Mouse (Mus musculus): Measurements from ENCODE around the gene Olfr374. TPM values are rescaled to one million over a fixed set of nuclear protein-coding genes. Genes with fewer than 3 reads are reported as not detected.
A peak's percentile ranks its signal among the peaks of the same experiment; 100 is the strongest.

Olfr374 gene
- polyA plus RNA-seq, 1 experiment from 2014 or later = not detected

DNA sequence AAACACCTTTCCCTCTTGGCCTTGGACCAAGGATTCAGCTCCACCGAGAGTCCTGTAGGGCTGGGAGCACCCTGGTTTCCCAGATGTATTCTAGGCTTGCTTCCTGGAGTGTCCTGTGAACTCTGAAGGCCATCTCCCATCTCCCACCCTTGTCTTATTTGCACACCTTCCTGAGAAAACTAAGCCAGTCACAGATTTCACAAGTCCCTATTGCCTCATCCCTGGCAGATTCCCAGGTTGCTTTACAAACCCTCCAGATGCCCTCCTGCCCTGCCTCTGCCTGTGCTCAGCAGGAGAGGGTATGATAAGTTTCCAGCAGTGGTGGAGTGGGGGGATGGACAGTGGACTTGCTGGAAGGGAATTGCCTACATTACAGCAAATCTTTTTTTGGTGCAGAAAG lies 39.2 kb downstream of the Olfr374 start:
- Histone ChIP-seq H3K4me1 (ENCODE audit: insufficient read depth, low read length) (0 out of 2 replicates have a peak, but pooled peaks cover 5% of the 10 kb centered on the region), H3K36me3 (ENCODE audit: insufficient read depth, low read length) (peaks cover 93% of the 10 kb centered on the region), H3K27ac (ENCODE audit: low read length) (no peak overlapping the region), H3K27me3 (ENCODE audit: insufficient read depth, low read length) (no peaks in the 10 kb centered on the region), H3K4me2 (replicated peaks; ENCODE audit: low read depth, low read length) (no peak overlapping the region), H3K9me3 (ENCODE audit: low read length) (no peaks in the 10 kb centered on the region), H3K4me3 (ENCODE audit: low read length) (no peak overlapping the region), H3K9ac (replicated peaks; ENCODE audit: low read length) (no peak overlapping the region)
- no peak for ATAC-seq (ENCODE audit: low FRiP score, low TSS enrichment)
- WGBS = 87% methylated on average over 1 of the region's 1 CpGs

DNA sequence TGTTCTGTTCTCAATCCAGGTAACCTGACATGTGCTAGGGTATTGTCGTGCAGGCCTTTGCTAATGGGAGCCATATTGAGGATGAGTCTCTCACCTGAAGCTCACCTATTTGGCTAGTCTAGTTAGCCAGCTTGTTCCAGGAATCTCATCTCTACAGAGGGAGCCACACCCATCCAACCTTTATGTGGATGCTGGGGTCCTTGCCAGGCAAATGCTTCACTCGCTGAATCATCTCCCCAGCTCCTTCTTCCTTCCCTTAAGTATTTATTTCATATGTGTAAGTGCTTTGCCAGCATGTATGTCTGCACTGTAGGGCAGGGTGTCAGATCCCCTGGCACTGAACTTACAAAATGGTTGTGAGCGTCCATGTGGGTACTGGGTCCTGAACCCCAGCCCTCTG lies 39.7 kb downstream of the Olfr374 start:
- no peak overlapping the region for H3K27ac ChIP-seq (ENCODE audit: low read length)
- no peaks in the 10 kb centered on the region for H3K9me3 ChIP-seq (ENCODE audit: low read length)
- no peaks in the 10 kb centered on the region for H3K27me3 ChIP-seq (ENCODE audit: insufficient read depth, low read length)
- 0 out of 2 replicates have a peak, but pooled peaks cover 5% of the 10 kb centered on the region for H3K4me1 ChIP-seq (ENCODE audit: insufficient read depth, low read length)
- H3K9ac ChIP-seq (replicated peaks; ENCODE audit: low read length) = no peak overlapping the region
- no peak overlapping the region for H3K4me2 ChIP-seq (replicated peaks; ENCODE audit: low read depth, low read length)
- no peak for ATAC-seq (ENCODE audit: low FRiP score, low TSS enrichment)
- no peak overlapping the region for H3K4me3 ChIP-seq (ENCODE audit: low read length)
- peaks cover 93% of the 10 kb centered on the region for H3K36me3 ChIP-seq (ENCODE audit: insufficient read depth, low read length)
- whole genome bisulfite sequencing = 93% methylated on average over 3 of the region's 3 CpGs

DNA sequence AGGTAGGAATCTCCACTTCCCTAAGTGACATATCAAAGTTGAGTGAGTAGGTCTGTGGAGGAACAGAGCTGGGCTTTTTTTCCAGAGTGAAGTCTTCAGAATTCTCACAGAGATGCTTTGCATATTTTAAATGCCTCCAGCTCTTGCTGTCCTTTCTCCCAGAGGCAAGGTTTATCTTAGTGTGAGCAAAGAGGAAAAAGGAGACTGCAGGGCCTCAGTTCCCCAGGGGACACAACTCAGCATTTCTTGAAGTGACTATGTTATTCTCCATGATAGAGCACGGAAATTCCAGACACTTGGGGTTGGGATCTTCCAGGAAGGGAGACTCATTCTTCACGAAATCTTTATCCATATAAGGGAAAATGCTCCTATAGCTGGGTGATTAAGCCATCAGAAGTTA lies 40.4 kb downstream of the Olfr374 start:
- H3K27me3 ChIP-seq (ENCODE audit: insufficient read depth, low read length) = no peaks in the 10 kb centered on the region
- H3K36me3 ChIP-seq (ENCODE audit: insufficient read depth, low read length) = peaks cover 93% of the 10 kb centered on the region
- no peaks in the 10 kb centered on the region for H3K9me3 ChIP-seq (ENCODE audit: low read length)
- H3K4me2 ChIP-seq (replicated peaks; ENCODE audit: low read depth, low read length) = no peak overlapping the region
- no peak overlapping the region for H3K27ac ChIP-seq (ENCODE audit: low read length)
- ATAC-seq (ENCODE audit: low FRiP score, low TSS enrichment) = no peak
- WGBS = 78% methylated on average over 2 of the region's 2 CpGs
- no peak overlapping the region for H3K4me3 ChIP-seq (ENCODE audit: low read length)
- 0 out of 2 replicates have a peak, but pooled peaks cover 5% of the 10 kb centered on the region for H3K4me1 ChIP-seq (ENCODE audit: insufficient read depth, low read length)
- H3K9ac ChIP-seq (replicated peaks; ENCODE audit: low read length) = no peak overlapping the region

- 95% methylated on average over 1 of the region's 1 CpGs for WGBS
- peaks cover 90% of the 10 kb centered on the region for H3K36me3 ChIP-seq (ENCODE audit: insufficient read depth, low read length)
These were observed 42.2 kb downstream of the Olfr374 start for GRCm38 (mm10) chr8:72149056-72149455.

DNA sequence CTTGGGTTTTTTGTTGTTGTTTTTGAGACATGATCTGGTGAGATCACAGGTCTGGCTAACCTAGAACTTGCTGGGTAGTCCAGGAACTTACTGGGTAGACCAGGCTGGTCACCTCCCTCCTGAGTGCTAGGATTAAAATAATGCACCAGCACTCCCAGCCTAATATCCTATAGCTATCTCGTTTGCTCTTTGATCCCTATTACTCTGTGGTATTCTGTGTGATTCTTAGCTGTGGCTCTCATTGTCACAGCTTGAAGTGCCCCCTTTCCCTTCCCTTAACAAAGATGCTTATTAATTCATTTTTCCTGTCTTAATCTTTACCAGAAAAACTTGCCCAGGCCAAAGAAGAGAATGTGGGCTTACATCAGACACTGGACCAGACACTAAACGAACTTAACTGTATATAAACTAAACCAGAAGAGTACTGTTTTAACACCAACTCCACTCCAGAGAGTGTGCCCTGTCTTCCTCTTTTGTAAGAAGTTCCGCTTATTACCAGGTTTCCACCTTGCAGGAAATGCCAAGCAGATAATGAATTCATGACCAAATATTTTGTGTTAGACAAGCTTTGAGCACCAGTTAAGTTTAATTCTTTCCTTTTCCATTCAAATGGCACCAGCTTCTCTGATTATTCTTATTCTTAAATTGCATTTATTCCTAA lies 44.7 kb downstream of the Olfr374 start:
- Histone ChIP-seq H3K9me3 (ENCODE audit: low read length) (no peaks in the 10 kb centered on the region), H3K4me1 (ENCODE audit: insufficient read depth, low read length) (0 out of 2 replicates have a peak, but pooled peaks cover 5% of the 10 kb centered on the region), H3K9ac (replicated peaks; ENCODE audit: low read length) (no peak overlapping the region), H3K27me3 (ENCODE audit: insufficient read depth, low read length) (no peaks in the 10 kb centered on the region), H3K4me2 (replicated peaks; ENCODE audit: low read depth, low read length) (no peak overlapping the region), H3K27ac (ENCODE audit: low read length) (no peak overlapping the region), H3K4me3 (ENCODE audit: low read length) (no peak overlapping the region), H3K36me3 (ENCODE audit: insufficient read depth, low read length) (peaks cover 71% of the 10 kb centered on the region)
- WGBS = 89% methylated on average over 3 of the region's 3 CpGs
- no peak for ATAC-seq (ENCODE audit: low FRiP score, low TSS enrichment)

More at GRCm38 (mm10) chr8:72149056-72149455, 42.2 kb downstream of the Olfr374 start:
- H3K27ac ChIP-seq (ENCODE audit: low read length) = no peak overlapping the region
- H3K4me3 ChIP-seq (ENCODE audit: low read length) = no peak overlapping the region
- no peak for ATAC-seq (ENCODE audit: low FRiP score, low TSS enrichment)
- H3K9me3 ChIP-seq (ENCODE audit: low read length) = no peaks in the 10 kb centered on the region
- 0 out of 2 replicates have a peak, but pooled peaks cover 5% of the 10 kb centered on the region for H3K4me1 ChIP-seq (ENCODE audit: insufficient read depth, low read length)
- no peaks in the 10 kb centered on the region for H3K27me3 ChIP-seq (ENCODE audit: insufficient read depth, low read length)
- H3K4me2 ChIP-seq (replicated peaks; ENCODE audit: low read depth, low read length) = no peak overlapping the region
- H3K9ac ChIP-seq (replicated peaks; ENCODE audit: low read length) = 0 out of 2 replicates have a peak overlapping the region, but pooled peaks have one; percentile 16

DNA sequence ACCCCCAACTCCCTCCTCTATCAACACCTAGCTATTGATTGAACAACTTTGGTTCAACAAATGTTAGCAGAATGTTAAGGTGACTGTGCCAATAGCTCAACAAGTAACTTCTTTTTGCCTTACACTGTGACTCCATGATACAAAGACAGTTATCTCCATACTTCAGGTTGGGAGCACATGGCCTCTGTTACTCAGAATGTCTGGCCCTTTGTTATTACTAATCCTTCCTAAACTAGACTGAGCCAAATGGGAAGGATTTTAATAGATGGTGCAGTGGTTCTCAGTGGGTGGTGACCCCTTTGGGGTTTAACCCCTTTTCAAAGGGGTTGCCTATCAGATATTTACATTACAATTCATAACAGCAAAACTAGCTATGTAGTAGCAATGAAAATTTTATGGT lies 46.5 kb downstream of the Olfr374 start:
- peaks cover 55% of the 10 kb centered on the region for H3K36me3 ChIP-seq (ENCODE audit: insufficient read depth, low read length)
- H3K4me2 ChIP-seq (replicated peaks; ENCODE audit: low read depth, low read length) = no peak overlapping the region
- H3K4me3 ChIP-seq (ENCODE audit: low read length) = no peak overlapping the region
- H3K9me3 ChIP-seq (ENCODE audit: low read length) = no peaks in the 10 kb centered on the region
- ATAC-seq (ENCODE audit: low FRiP score, low TSS enrichment) = no peak
- no peaks in the 10 kb centered on the region for H3K27me3 ChIP-seq (ENCODE audit: insufficient read depth, low read length)
- 0 out of 2 replicates have a peak, but pooled peaks cover 3% of the 10 kb centered on the region for H3K4me1 ChIP-seq (ENCODE audit: insufficient read depth, low read length)
- no peak overlapping the region for H3K9ac ChIP-seq (replicated peaks; ENCODE audit: low read length)
- H3K27ac ChIP-seq (ENCODE audit: low read length) = no peak overlapping the region

DNA sequence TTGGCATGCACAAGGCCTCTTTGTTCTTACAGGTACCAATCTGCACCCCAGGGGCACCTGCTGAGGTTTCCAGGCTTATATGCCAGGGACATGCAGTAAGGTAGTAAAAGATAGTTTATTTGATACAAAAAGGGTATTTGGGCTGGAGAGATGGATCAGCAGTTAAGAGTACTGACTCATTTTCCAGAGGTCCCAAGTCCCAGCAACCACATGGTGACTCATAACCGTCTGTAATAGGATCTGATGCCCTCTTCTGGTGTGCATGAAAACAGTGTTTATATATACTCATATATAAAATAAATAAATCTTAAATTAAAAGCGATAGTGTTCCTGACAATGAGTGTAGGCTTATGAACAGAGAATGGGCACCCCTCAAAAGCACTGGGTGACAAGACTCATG lies 51.3 kb downstream of the Olfr374 start:
- Histone ChIP-seq H3K4me3 (ENCODE audit: low read length) (no peak overlapping the region), H3K4me2 (replicated peaks; ENCODE audit: low read depth, low read length) (no peak overlapping the region), H3K9me3 (ENCODE audit: low read length) (no peaks in the 10 kb centered on the region), H3K36me3 (ENCODE audit: insufficient read depth, low read length) (peaks cover 16% of the 10 kb centered on the region), H3K27ac (ENCODE audit: low read length) (no peak overlapping the region), H3K4me1 (ENCODE audit: insufficient read depth, low read length) (peaks cover 24% of the 10 kb centered on the region), H3K9ac (replicated peaks; ENCODE audit: low read length) (no peak overlapping the region), H3K27me3 (ENCODE audit: insufficient read depth, low read length) (no peaks in the 10 kb centered on the region)
- 83% methylated on average over 2 of the region's 2 CpGs for WGBS
- no peak for ATAC-seq (ENCODE audit: low FRiP score, low TSS enrichment)

GRCm38 (mm10) chr8:72158726-72159125 lies 51.9 kb downstream of the Olfr374 start:
- no peak for ATAC-seq (ENCODE audit: low FRiP score, low TSS enrichment)
- Histone ChIP-seq H3K36me3 (ENCODE audit: insufficient read depth, low read length) (peaks cover 13% of the 10 kb centered on the region; the same call in 1 of the 2 replicates), H3K9me3 (ENCODE audit: low read length) (no peaks in the 10 kb centered on the region), H3K4me3 (ENCODE audit: low read length) (no peak overlapping the region), H3K9ac (replicated peaks; ENCODE audit: low read length) (no peak overlapping the region), H3K27me3 (ENCODE audit: insufficient read depth, low read length) (no peaks in the 10 kb centered on the region), H3K27ac (ENCODE audit: low read length) (no peak overlapping the region), H3K4me1 (ENCODE audit: insufficient read depth, low read length) (peaks cover 27% of the 10 kb centered on the region), H3K4me2 (replicated peaks; ENCODE audit: low read depth, low read length) (no peak overlapping the region)
- WGBS = 82% methylated on average over 3 of the region's 3 CpGs

- ATAC-seq (ENCODE audit: low FRiP score, low TSS enrichment) = no peak
- no peaks in the 10 kb centered on the region for H3K27me3 ChIP-seq (ENCODE audit: insufficient read depth, low read length)
- peaks cover 6% of the 10 kb centered on the region; the same call in 1 of the 2 replicates for H3K36me3 ChIP-seq (ENCODE audit: insufficient read depth, low read length)
- peak overlapping the region; percentile 82 for H3K4me2 ChIP-seq (replicated peaks; ENCODE audit: low read depth, low read length)
- WGBS = 51% methylated on average over 3 of the region's 3 CpGs
- H3K4me3 ChIP-seq (ENCODE audit: low read length) = peak overlapping the region; percentile 68
- H3K9ac ChIP-seq (replicated peaks; ENCODE audit: low read length) = peak overlapping the region; percentile 73
- H3K27ac ChIP-seq (ENCODE audit: low read length) = no peak overlapping the region
- H3K4me1 ChIP-seq (ENCODE audit: insufficient read depth, low read length) = peaks cover 27% of the 10 kb centered on the region
- no peaks in the 10 kb centered on the region for H3K9me3 ChIP-seq (ENCODE audit: low read length)
These were observed 53.2 kb downstream of the Olfr374 start for GRCm38 (mm10) chr8:72160007-72160406.

All from kidney, embryonic 16.5 days (tissue).